Mouse (Mus musculus) myocyte (in vitro differentiated cells): Measurements from ENCODE around the gene Rhox2a. TPM values are rescaled to one million over a fixed set of nuclear protein-coding genes. Genes with fewer than 3 reads are reported as not detected.
"Not testable (repeated sequence)": the region's sequence is repeated elsewhere in the genome, so short reads cannot be mapped to it uniquely, and the experiment has no call there.

Experiments
- H3K27me3 ChIP-seq: one replicate; pipeline ENCODE4 v1.6.1; 2011; ENCODE audit not compliant: control insufficient read depth, insufficient read depth, insufficient read length
- H3K36me3 ChIP-seq: one replicate; pipeline ENCODE4 v1.6.1; 2011; ENCODE audit not compliant: control insufficient read depth, insufficient read depth
- H3K4me2 ChIP-seq: one replicate; pipeline ENCODE4 v1.6.1; 2011; ENCODE audit warnings: low read depth, control low read depth
- H3K4me3 ChIP-seq: one replicate; pipeline ENCODE4 v1.5.1; 2011; ENCODE audit warnings: mild to moderate bottlenecking, control low read depth, moderate library complexity
- H3K79me2 ChIP-seq: one replicate; pipeline ENCODE4 v1.6.1; 2011; ENCODE audit not compliant: control insufficient read depth, insufficient read depth
- H3ac ChIP-seq: one replicate; pipeline ENCODE4 v1.6.1; 2011; ENCODE audit not compliant: control insufficient read depth, insufficient read length
- CEBPB ChIP-seq: IDR thresholded peaks from 2 replicates; pipeline ENCODE4 v1.6.1; 2011; ENCODE audit warnings: mild to moderate bottlenecking, moderate library complexity; ENCODE audit not compliant: poor library complexity, insufficient read depth, severe bottlenecking
- E2F4 ChIP-seq: IDR thresholded peaks from one replicate; pipeline ENCODE4 v1.6.1; 2011; ENCODE audit warnings: mild to moderate bottlenecking, control low read depth, moderate library complexity; ENCODE audit not compliant: insufficient read depth
- MAX ChIP-seq: IDR thresholded peaks from one replicate; pipeline ENCODE4 v1.6.1; 2011; ENCODE audit warnings: low read depth, mild to moderate bottlenecking, control low read depth
- MYOD1 ChIP-seq, 3 experiments: IDR thresholded peaks; one replicate each; pipeline ENCODE4 v1.6.1; 2011; ENCODE audit warnings: control low read depth in 2 of 3, low read depth in 2 of 3, mild to moderate bottlenecking in 2 of 3, moderate library complexity in 1 of 3; ENCODE audit not compliant: insufficient read length in 2 of 3, control insufficient read depth in 1 of 3
- MYOG ChIP-seq, 3 experiments: IDR thresholded peaks; one replicate each; pipeline ENCODE4 v1.6.1; 2011; ENCODE audit warnings: control low read depth in 2 of 3, low read depth in 2 of 3, mild to moderate bottlenecking in 2 of 3; ENCODE audit not compliant: insufficient read length in 2 of 3, control insufficient read depth in 1 of 3, insufficient read depth in 1 of 3
- POLR2A ChIP-seq: IDR thresholded peaks from one replicate; pipeline ENCODE4 v1.6.1; 2011; ENCODE audit warnings: low read depth, mild to moderate bottlenecking, control low read depth, moderate library complexity; ENCODE audit not compliant: insufficient read length
- POLR2AphosphoS2 ChIP-seq: IDR thresholded peaks from one replicate; pipeline ENCODE4 v1.6.1; 2011; ENCODE audit warnings: low read depth, control low read depth; ENCODE audit not compliant: insufficient read length
- SRF ChIP-seq: IDR thresholded peaks from one replicate; pipeline ENCODE4 v1.6.1; 2011; ENCODE audit warnings: low read depth; ENCODE audit not compliant: control insufficient read depth, insufficient read length
- TCF12 ChIP-seq: IDR thresholded peaks from one replicate; pipeline ENCODE4 v1.6.1; 2011; ENCODE audit warnings: mild to moderate bottlenecking, control low read depth; ENCODE audit not compliant: poor library complexity, insufficient read depth, severe bottlenecking
- TCF3 ChIP-seq: IDR thresholded peaks from one replicate; pipeline ENCODE4 v1.6.1; 2011; ENCODE audit warnings: low read depth, control low read depth; ENCODE audit not compliant: insufficient read length
- USF1 ChIP-seq: IDR thresholded peaks from one replicate; pipeline ENCODE4 v1.6.1; 2011; ENCODE audit warnings: low read depth, mild to moderate bottlenecking, control low read depth, moderate library complexity
- polyA plus RNA-seq: library from polyadenylated mRNA; unstranded; fragments of >200 nt; fragmentation: generic; extraction: Trizol; gene quantifications from one replicate; pipeline ENCODE4 v1.2.1, GENCODE M21; 2012; ENCODE audit warnings: missing spikeins

The Rhox2a gene
- not detected for polyA plus RNA-seq

- H3ac ChIP-seq, H3K4me2 ChIP-seq: not testable (repeated sequence)
These were observed at the start of gene Rhox2a for GRCm38 (mm10) chrX:37244676-37245075. TSS of gene Rhox2a (plus strand) at chrX:37244976.

GRCm38 (mm10) chrX:37198676-37199075 lies 46.1 kb upstream of the Rhox2a start:
- Histone ChIP-seq H3K4me3 (no peak overlapping the region), H3K4me2 (no peak overlapping the region), H3K27me3 (no peaks in the 10 kb centered on the region), H3K36me3 (no peaks in the 10 kb centered on the region), H3ac (no peak overlapping the region), H3K79me2 (no peaks in the 10 kb centered on the region)
- no peak for TF ChIP-seq MYOG (IDR thresholded peaks at IDR 0.05; ENCODE audit: control insufficient read depth in 1 of 3, insufficient read depth in 1 of 3, insufficient read length in 2 of 3, low read depth in 2 of 3)
- no peak for TF ChIP-seq POLR2AphosphoS2
- no peak for TF ChIP-seq E2F4
- no peak for TF ChIP-seq POLR2A
- no peak for TF ChIP-seq MAX
- no peak for TF ChIP-seq TCF3
- TF ChIP-seq CEBPB: no peak

More at GRCm38 (mm10) chrX:37244676-37245075, at the start of gene Rhox2a:
- not testable (repeated sequence) for H3K79me2 ChIP-seq, H3K4me3 ChIP-seq, H3K36me3 ChIP-seq, H3K27me3 ChIP-seq

GRCm38 (mm10) chrX:37210941-37211340 lies 33.8 kb upstream of the Rhox2a start, which contains the start of gene Gm9:
TSS of gene Gm9 (minus strand) at chrX:37211041.
- no peak within 1 kb of the TSS for H3ac ChIP-seq
- TF ChIP-seq MYOG (IDR thresholded peaks at IDR 0.05; ENCODE audit: control insufficient read depth in 1 of 3, insufficient read depth in 1 of 3, insufficient read length in 2 of 3, low read depth in 2 of 3) (no peak), E2F4 (no peak), MYOD1 (IDR thresholded peaks at IDR 0.05; ENCODE audit: control insufficient read depth in 1 of 3, insufficient read length in 2 of 3, low read depth in 2 of 3) (no peak), TCF12 (no peak), MAX (no peak), POLR2AphosphoS2 (no peak), USF1 (no peak), SRF (no peak)

GRCm38 (mm10) chrX:37222158-37222557 lies 22.6 kb upstream of the Rhox2a start, which contains the start of gene Rhox1:
TSS of gene Rhox1 (minus strand) at chrX:37222258.
- not testable (repeated sequence) for H3K4me3 ChIP-seq, H3K36me3 ChIP-seq, H3K79me2 ChIP-seq, H3ac ChIP-seq, H3K27me3 ChIP-seq, H3K4me2 ChIP-seq

More at GRCm38 (mm10) chrX:37210941-37211340, 33.8 kb upstream of the Rhox2a start, which contains the start of gene Gm9:
- no peaks in the 10 kb centered on the region for H3K79me2 ChIP-seq
- H3K4me3 ChIP-seq: no peak within 1 kb of the TSS
- no peaks in the 10 kb centered on the region for H3K36me3 ChIP-seq
- H3K4me2 ChIP-seq: no peak within 1 kb of the TSS
- peaks cover 5% of the 10 kb centered on the region for H3K27me3 ChIP-seq

GRCm38 (mm10) chrX:37249619-37250018 lies 4.8 kb downstream of the Rhox2a start, which contains the start of gene Rhox3a:
TSS of gene Rhox3a (plus strand) at chrX:37249919.
- H3K4me3 ChIP-seq, H3ac ChIP-seq, H3K36me3 ChIP-seq, H3K4me2 ChIP-seq, H3K79me2 ChIP-seq, H3K27me3 ChIP-seq: not testable (repeated sequence)

- not testable (repeated sequence) for H3K27me3 ChIP-seq, H3K4me2 ChIP-seq, H3K4me3 ChIP-seq, H3K79me2 ChIP-seq, H3K36me3 ChIP-seq, H3ac ChIP-seq
These were observed 20.3 kb downstream of the Rhox2a start, which contains the start of gene Rhox4a for GRCm38 (mm10) chrX:37265038-37265437. TSS of gene Rhox4a (plus strand) at chrX:37265338.

Other genes starting within 250 kb of the Rhox2a start
- gene Sowahd, start 196.1 kb upstream of the Rhox2a start, polyA plus RNA-seq: not detected
- 2,053 TPM for gene Rpl39, start 159.6 kb upstream of the Rhox2a start, polyA plus RNA-seq
- 2.8 TPM for gene Upf3b, start 134.7 kb upstream of the Rhox2a start, polyA plus RNA-seq
- 2.3 TPM for gene Nkap, start 118.2 kb upstream of the Rhox2a start, polyA plus RNA-seq
- gene Akap14, start 76.1 kb upstream of the Rhox2a start, polyA plus RNA-seq: not detected
- 250 TPM for gene Ndufa1, start 53.8 kb upstream of the Rhox2a start, polyA plus RNA-seq
- 3.0 TPM for gene Rnf113a1, start 53.7 kb upstream of the Rhox2a start, polyA plus RNA-seq
- gene Gm9, start 33.9 kb upstream of the Rhox2a start, polyA plus RNA-seq: not detected
- not detected for gene Rhox1, start 22.7 kb upstream of the Rhox2a start, polyA plus RNA-seq
- not detected for gene Rhox3a, start 4.9 kb downstream of the Rhox2a start, polyA plus RNA-seq
- not detected for gene Rhox4a, start 20.4 kb downstream of the Rhox2a start, polyA plus RNA-seq
- gene Rhox3a2, start 135.1 kb downstream of the Rhox2a start, polyA plus RNA-seq: not detected
- gene Rhox4a2, start 145.9 kb downstream of the Rhox2a start, polyA plus RNA-seq: not detected
- gene Rhox2b, start 167.1 kb downstream of the Rhox2a start, polyA plus RNA-seq: not detected
- not detected for gene Rhox4b, start 187.5 kb downstream of the Rhox2a start, polyA plus RNA-seq
- not detected for gene Rhox2c, start 208.7 kb downstream of the Rhox2a start, polyA plus RNA-seq
- gene Rhox3c, start 213.6 kb downstream of the Rhox2a start, polyA plus RNA-seq: not detected
- not detected for gene Rhox4c, start 235.4 kb downstream of the Rhox2a start, polyA plus RNA-seq
- gene Rhox2d, start 248.5 kb downstream of the Rhox2a start, polyA plus RNA-seq: not detected